Mouse (Mus musculus) brown adipose tissue, adult 24 weeks (tissue): ENCODE results near the gene Rgs6. TPM values are rescaled to one million over a fixed set of nuclear protein-coding genes. Genes with fewer than 3 reads are reported as not detected.

Experiments used
- H3K27ac ChIP-seq: fragments of 200-500 bp; replicated peaks from 2 replicates; pipeline ENCODE4 v1.5.1; 2012; ENCODE audit warnings: low read depth, mild to moderate bottlenecking, low read length
- H3K4me1 ChIP-seq: fragments of 200-500 bp; 2 replicates; pipeline ENCODE4 v1.6.1; 2012; ENCODE audit warnings: low read length, mixed read lengths; ENCODE audit not compliant: control insufficient read depth, insufficient read depth, insufficient read length
- H3K4me3 ChIP-seq: fragments of 200-500 bp; 2 replicates; pipeline ENCODE4 v1.5.1; 2012; ENCODE audit warnings: low read depth, mild to moderate bottlenecking, low read length, moderate library complexity; ENCODE audit not compliant: insufficient read depth
- polyA plus RNA-seq: library from polyadenylated mRNA; stranded (reverse); fragments of >200 nt; gene quantifications from 2 replicates; pipeline ENCODE4 v1.2.4, GENCODE M21; 2012; ENCODE audit not compliant: missing spikeins, insufficient read depth, insufficient read length

Rgs6 gene
- 0.36 TPM in 1 of 2 replicates, not detected in the other for polyA plus RNA-seq

DNA sequence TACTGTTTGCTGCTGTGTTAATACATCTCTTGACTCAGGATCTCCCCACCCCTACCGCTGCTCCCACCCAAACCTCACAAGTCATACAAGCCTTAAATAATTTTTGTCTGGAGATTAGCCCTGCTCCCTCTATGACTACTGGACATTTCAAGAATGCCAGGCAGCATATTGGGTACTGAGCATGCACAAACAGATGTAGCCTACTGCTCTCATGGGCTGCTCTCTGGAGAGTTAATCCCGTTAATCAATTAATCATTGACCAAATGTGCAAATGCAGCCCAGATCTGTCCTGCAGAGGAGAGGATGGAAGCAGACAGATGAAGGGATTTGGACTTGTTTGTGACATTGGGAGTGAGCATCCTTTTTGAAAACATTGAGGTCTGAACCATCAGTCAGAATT lies at the start of gene Rgs6:
Rgs6 (plus strand) TSS at position 276 of the 400 bp plus-strand sequence.
- no peak within 1 kb of the TSS for H3K4me3 ChIP-seq
- H3K4me1 ChIP-seq, result no peaks in the 10 kb centered on the region; the same call in 1 of the 2 replicates
- H3K27ac ChIP-seq, result no peak within 1 kb of the TSS; the same call in 1 of the 2 replicates

DNA sequence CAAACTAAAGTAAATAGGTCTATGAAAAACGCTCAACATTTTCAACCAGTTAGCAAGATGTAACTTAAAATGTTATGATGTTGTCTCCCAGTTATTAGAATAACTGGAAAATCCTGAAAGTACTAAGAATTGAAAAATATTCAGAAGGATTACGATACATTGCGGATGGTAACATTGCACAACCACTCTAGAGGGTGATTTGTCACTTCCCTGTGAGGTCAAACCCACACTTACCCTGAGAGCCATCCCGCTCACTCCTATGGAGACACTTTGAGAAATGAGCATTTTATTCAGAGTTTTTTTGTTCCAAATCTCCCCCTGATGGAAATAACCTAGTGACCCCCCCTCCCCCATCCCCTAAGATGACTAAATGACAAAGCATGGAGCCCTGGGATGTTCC lies 41.0 kb upstream of the Rgs6 start:
- Histone ChIP-seq H3K27ac (no peak overlapping the region), H3K4me3 (no peak overlapping the region), H3K4me1 (no peaks in the 10 kb centered on the region)

DNA sequence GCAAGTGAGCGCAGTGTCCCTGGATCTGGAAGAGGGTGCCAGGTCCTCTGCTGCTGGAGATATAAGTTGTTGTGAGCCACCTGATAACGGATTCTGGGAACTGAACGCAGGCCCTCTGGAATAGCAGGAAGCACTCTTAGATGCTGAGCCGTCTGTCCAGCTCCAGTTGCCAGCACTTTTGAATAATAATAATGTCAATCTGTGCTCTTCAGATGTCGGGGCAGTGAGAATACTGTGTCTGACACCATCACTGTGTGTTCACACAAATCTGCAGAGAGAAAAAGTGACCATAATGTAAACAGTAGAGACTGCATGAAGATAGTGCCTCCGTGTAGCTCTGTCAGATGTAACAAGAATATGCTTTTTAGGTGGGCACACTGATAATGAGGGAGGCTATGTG lies 38.9 kb upstream of the Rgs6 start:
- Histone ChIP-seq H3K27ac (no peak overlapping the region), H3K4me1 (no peaks in the 10 kb centered on the region), H3K4me3 (no peak overlapping the region)

DNA sequence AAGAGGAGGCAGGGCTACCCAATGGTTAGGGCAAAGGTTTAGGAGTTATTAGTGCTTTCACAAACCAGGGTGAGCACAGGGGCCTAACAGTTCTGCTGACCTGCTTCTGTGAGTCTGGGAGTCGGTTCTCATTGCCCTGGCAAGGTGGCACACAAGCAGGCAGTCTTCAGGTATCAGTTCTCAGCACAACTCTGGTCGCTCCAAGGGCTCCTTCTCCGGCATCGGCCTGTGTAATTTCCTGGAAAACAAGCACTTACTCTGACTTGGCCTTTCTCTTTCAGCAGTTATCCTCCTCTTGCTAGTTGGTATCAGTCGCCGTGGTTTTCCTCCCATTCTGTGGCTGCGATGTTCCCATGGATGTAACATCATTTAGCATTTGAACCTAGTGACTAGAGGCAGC lies 38.0 kb upstream of the Rgs6 start:
- Histone ChIP-seq H3K27ac (no peak overlapping the region), H3K4me3 (no peak overlapping the region), H3K4me1 (no peaks in the 10 kb centered on the region)

DNA sequence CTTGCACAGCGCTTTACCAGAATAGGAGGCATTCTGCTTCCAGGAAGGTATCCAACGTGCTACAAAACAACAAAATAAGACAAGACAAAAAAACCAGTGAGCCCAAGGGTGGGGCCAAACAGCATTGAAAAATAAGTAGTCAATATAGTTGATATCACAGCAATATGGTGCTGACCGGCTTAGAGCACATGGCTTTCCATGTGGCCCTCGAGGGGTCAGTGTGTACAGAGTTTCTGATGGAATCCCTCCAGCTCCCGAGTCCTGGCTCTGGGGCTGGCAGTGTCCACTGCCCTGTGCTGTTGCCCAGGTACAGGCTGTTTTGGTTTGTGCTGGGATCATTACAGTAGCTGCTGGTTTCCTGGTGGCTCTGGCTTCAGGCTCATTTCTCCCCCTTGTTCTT lies 35.7 kb upstream of the Rgs6 start:
- Histone ChIP-seq H3K4me3 (no peak overlapping the region), H3K27ac (no peak overlapping the region), H3K4me1 (no peaks in the 10 kb centered on the region)

DNA sequence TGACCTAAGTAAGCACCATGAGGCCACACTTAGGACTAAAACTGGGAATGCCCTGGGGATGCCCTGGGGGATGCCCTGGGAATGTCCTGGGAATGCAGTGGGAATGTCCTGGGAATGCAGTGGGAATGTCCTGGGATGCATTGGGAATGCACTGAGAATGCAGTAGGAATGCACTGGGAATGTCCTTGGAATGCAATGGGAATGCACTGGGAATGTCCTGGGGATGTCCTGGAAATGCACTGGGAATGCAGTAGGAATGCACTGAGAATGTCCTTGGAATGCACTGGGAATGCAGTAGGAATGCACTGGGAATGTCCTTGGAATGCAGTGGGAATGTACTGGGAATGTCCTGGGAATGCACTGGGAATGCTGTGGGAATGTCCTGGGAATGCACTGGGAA lies 25.2 kb upstream of the Rgs6 start:
- Histone ChIP-seq H3K4me3 (no peak overlapping the region), H3K27ac (no peak overlapping the region), H3K4me1 (no peaks in the 10 kb centered on the region)

DNA sequence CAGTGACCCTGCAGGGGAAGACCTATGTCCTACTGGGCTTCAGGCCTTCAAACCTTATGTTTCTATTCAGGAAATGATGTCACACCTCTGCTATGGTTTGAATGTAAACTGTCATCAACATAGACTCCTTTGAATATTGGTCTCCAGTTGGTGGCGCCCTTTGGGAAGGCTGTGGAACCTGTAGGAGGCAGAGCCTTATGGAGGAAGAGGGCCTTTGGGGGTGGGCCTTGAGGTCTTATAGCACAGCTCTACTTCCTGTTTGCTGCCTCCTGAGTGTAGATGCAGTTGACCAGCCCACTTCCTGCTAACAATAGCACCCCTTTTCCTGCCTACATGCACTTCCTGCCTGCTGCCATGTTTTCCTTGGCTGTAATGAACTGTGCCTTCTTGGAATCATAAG lies 19.7 kb upstream of the Rgs6 start:
- H3K4me1 ChIP-seq, result no peaks in the 10 kb centered on the region
- no peak overlapping the region for H3K4me3 ChIP-seq
- no peak overlapping the region for H3K27ac ChIP-seq

DNA sequence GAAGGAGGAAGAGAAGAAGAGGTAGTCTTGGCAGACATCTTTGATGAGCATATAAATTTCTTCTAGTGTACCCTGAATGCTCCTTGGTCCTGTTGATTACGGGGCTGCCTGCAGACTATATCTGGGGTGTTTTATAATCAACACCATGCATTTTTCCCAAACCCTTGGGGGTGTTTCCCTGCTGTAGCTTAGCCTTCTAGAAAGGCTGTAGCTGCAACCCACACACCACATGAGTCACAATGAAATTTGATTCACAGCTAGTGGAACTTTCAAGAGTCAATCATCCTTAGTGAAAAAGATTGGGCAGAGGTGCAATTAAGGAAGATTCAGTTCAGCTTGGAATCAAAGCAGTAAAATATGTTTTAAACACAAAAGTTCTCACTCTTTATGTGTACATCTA lies 15.4 kb upstream of the Rgs6 start:
- no peaks in the 10 kb centered on the region for H3K4me1 ChIP-seq
- H3K27ac ChIP-seq, result no peak overlapping the region
- H3K4me3 ChIP-seq, result no peak overlapping the region

DNA sequence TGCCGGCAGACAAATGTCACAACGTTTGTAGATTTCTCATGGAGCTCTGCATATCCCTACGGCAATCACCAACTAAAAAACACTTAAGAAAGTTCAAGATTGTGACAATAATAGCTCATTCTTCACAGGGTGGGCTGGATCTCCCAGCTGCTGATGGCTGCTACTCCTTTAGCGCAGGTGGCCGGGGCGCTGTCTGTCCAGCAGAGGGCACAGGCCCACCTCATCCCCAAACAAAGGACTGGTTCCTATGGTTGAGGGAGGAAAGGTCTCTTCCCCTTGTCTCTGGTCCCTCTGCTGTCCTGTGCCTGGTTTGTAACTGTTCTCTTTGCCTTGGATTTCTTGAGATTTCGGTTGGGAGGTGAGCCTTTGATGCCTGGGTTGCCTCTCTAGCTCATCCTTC lies 1.5 kb upstream of the Rgs6 start:
- Histone ChIP-seq H3K4me3 (no peak overlapping the region), H3K4me1 (no peaks in the 10 kb centered on the region; the same call in 1 of the 2 replicates), H3K27ac (0 out of 2 replicates have a peak overlapping the region, but pooled peaks have one; percentile 23)

DNA sequence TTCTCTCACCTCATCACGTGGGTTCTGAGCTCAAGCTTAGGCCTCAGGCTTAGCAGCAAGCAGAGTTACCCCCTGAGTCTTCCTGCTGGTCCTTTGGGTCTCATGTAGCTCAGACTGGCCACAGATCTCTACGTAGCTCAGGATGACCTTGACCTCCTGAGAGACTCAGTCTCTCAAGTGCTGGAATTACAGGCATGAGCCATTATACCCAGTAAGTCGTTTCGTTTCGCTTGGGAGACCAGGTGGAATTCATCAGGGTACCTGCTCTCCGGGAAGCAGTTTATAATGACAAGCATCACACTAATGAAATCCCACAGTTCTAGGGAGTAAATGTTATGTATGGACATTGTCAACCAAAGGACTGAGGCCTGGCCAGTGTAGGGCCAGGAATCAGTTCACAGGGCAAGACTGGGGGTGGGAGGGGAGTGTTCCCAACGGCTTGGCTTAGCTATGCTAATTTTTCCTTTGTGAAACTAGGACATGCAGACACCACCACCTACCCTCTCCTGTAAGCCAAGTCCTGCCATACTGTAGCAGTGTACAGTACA lies 670 bp upstream of the Rgs6 start:
- no peak overlapping the region for H3K4me3 ChIP-seq
- no peak overlapping the region for H3K27ac ChIP-seq
- H3K4me1 ChIP-seq, result no peaks in the 10 kb centered on the region; the same call in 1 of the 2 replicates

DNA sequence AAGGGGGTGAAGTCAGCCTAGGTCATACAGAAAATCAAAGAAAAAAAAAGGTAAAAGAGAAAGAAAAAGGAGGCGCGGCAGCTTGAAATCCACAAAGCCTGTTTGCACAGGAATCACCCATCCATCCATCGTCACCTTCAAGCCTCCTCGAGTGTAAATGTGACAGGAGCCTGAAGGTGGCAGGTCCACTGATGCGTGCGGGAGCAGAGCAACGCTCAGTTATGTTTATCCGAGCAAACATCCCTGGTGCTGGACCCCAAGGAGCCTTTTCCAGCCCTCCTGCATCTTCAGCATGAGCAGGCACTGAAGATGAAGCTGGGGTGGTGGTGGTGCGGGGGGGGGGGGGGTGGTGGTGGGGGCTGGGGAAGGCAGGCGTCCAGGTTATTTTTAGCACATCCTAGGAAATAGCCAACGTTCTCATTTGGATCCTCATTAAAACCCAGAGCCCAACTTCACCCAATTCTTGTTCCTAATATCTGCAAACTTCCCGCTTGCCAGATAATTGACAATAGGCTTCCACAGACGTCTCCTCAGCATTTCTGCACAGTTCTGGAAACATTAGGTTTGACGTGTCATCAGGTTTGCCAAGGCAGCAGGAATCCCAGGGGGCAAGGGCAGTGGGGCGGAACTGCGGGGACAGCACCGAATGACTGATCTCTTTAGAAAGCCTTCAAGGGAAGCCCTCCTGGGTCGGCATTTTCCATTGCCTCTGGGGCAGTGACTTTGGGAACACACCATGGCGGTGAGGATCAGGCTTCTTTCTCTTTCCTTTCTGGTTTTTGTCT lies 946 bp downstream of the Rgs6 start:
- Histone ChIP-seq H3K27ac (no peak overlapping the region; the same call in 1 of the 2 replicates), H3K4me3 (no peak overlapping the region)

DNA sequence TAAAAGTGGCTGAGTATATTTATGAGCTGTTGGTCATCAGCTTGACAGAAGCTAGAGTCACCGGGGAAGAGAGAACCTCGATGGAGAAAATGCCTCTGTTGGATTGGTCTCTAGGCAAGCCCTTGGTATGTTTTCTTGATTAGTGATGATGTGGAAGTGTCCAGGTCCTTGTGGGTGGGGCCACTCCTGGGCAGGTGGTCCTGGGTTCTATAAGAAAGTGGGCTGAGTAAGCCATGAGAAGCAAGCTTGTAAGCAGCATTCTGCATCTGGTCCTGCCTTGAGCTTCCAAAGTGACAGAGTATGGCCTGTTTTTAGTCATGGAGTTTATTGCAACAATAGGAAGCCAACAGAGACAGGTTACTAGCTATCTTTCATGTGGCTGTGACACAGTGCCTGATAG lies 10.9 kb downstream of the Rgs6 start:
- Histone ChIP-seq H3K4me3 (no peak overlapping the region), H3K4me1 (no peaks in the 10 kb centered on the region), H3K27ac (no peak overlapping the region)

More for the DNA sequence above, 946 bp downstream of the Rgs6 start:
- no peaks in the 10 kb centered on the region; the same call in 1 of the 2 replicates for H3K4me1 ChIP-seq

DNA sequence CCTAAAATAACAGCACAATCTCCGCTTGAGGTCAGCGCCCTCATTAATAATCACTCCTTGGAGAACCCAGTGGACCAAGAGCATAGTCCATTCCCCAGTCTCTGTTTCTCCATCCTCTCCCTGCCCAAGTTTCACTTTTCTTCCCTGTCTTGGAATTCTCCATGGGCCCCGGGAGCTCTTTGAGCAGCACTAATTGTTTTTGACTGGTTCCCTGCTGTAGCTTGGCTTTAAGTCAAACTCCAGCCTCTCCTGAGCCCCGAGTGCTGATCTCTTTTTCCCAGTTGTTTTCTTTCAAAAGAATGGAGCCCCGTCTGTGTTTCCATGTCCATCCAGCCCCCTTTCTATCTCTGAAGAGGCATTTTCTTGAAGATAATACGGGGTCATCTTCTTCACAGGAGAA lies 12.3 kb downstream of the Rgs6 start:
- Histone ChIP-seq H3K27ac (no peak overlapping the region), H3K4me3 (no peak overlapping the region), H3K4me1 (no peaks in the 10 kb centered on the region)

DNA sequence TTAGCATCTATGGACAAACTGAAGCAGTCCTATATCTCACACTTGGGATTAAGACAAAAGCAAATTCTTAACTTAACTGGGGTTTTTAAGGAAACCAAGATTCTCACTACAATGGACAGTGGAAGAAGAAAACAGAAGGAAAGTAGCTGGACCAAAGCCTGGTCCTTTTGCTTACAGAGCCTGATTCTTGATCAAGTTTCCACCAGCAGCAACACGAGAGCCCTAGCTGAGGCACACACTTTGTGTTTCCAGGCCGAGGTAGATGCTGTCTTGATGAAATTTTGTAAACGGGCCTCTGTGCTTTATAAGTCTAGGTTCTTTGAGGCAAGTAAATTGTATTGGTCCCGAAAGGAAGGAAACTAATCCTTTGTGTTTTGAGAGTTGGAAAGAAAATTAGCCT lies 14.7 kb downstream of the Rgs6 start:
- no peaks in the 10 kb centered on the region for H3K4me1 ChIP-seq
- no peak overlapping the region for H3K27ac ChIP-seq

DNA sequence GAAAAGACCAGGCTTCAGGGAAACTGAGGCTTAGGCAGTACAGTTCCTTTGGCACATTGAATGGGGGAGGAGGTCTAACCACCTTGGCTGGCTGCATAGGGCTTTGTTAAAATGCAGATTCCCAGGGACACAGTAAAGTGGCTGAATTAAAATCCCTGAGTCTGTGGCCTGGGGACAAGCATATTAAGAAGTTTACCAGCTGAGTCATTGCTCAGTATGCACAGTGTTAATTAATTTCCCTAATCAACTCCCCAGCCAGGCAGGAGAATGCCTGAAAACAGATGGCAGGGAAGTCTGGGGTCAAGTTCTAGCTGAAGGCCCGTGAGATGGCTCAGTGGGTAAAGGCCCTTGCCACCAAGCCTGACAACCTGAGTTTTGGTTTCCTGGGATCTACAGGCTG lies 15.2 kb downstream of the Rgs6 start:
- no peak overlapping the region for H3K4me3 ChIP-seq
- H3K4me1 ChIP-seq, result no peaks in the 10 kb centered on the region
- H3K27ac ChIP-seq, result no peak overlapping the region

More for the DNA sequence above, 14.7 kb downstream of the Rgs6 start:
- no peak overlapping the region for H3K4me3 ChIP-seq

DNA sequence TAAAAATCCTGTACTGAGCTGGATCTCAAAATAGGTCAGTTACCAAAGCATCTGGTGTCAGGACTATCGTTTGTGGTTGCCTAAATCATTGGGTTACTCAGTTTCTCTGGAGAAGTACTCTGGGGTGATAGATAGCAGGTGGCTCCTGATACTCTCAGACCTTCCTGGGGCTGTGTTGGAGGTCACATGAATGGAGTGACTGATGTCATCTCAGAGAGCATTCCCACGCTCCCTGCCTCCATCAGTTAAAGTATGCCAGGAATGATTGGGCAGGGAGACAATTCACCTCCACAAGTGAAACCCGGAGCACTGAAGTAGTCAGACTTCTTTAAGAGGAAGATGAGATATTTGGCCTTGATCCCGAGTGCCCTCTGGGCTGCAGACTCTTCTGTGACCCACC lies 15.9 kb downstream of the Rgs6 start:
- no peak overlapping the region for H3K4me3 ChIP-seq
- no peak overlapping the region for H3K27ac ChIP-seq
- no peaks in the 10 kb centered on the region for H3K4me1 ChIP-seq
